Mouse (Mus musculus) heart, adult 8-10 months (tissue): ENCODE data around the gene Slc25a22. TPM values are rescaled to one million over a fixed set of nuclear protein-coding genes. Genes with fewer than 3 reads are reported as not detected.

Experiments used
- DNase-seq: peaks from one replicate; pipeline ENCODE4 v3.0.0; 2022; ENCODE audit warnings: low spot score
- total RNA-seq, 4 experiments: library from RNA; stranded (reverse); gene quantifications; 2 replicates each; pipeline ENCODE4 v1.2.4; 2022

Gene Slc25a22
- total RNA-seq, 4 experiments from 2014 or later: 44.3 to 76.1 (median 66.5) TPM

GRCm38 (mm10) chr7:141435129-141435855 is 2.4 kb downstream of the Slc25a22 start:
- peak; percentile 55 for DNase-seq

GRCm38 (mm10) chr7:141434464-141434863 is 3.2 kb downstream of the Slc25a22 start:
- DNase-seq: peak; percentile 65

- DNase-seq: no peak
Observed at GRCm38 (mm10) chr7:141433517-141434400, 3.9 kb downstream of the Slc25a22 start.

- peak; percentile 53 for DNase-seq
Observed at GRCm38 (mm10) chr7:141432741-141433516, 4.8 kb downstream of the Slc25a22 start.

- peak; percentile 38 for DNase-seq
Observed at GRCm38 (mm10) chr7:141432186-141432611, 5.5 kb downstream of the Slc25a22 start.

- DNase-seq: no peak
Observed at GRCm38 (mm10) chr7:141431434-141432185, 6.1 kb downstream of the Slc25a22 start.

- DNase-seq: no peak
Observed at GRCm38 (mm10) chr7:141430585-141431240, 7.0 kb downstream of the Slc25a22 start.

- no peak for DNase-seq
Observed at GRCm38 (mm10) chr7:141429840-141430584, 7.7 kb downstream of the Slc25a22 start.

- no peak for DNase-seq
Observed at GRCm38 (mm10) chr7:141429310-141429709, 8.4 kb downstream of the Slc25a22 start, which contains the start of gene Cend1. Gene Cend1, minus strand, starts transcription at chr7:141429491.

GRCm38 (mm10) chr7:141428701-141429100 is 9.0 kb downstream of the Slc25a22 start:
- DNase-seq: no peak

GRCm38 (mm10) chr7:141426948-141427730 is 10.6 kb downstream of the Slc25a22 start:
- DNase-seq: no peak

- DNase-seq: no peak
Observed at GRCm38 (mm10) chr7:141423811-141424210, 13.9 kb downstream of the Slc25a22 start.

- no peak for DNase-seq
Observed at GRCm38 (mm10) chr7:141420030-141420702, 17.5 kb downstream of the Slc25a22 start.

- no peak for DNase-seq
Observed at GRCm38 (mm10) chr7:141418970-141419369, 18.7 kb downstream of the Slc25a22 start.

GRCm38 (mm10) chr7:141417731-141418681 is 19.7 kb downstream of the Slc25a22 start:
- DNase-seq: no peak

- no peak for DNase-seq
Observed at GRCm38 (mm10) chr7:141416144-141416841, 21.4 kb downstream of the Slc25a22 start.
